Mouse (Mus musculus): Measurements from ENCODE around the gene Cflar. TPM values are rescaled to one million over a fixed set of nuclear protein-coding genes. Genes with fewer than 3 reads are reported as not detected.

Cflar gene
- polyA plus RNA-seq, 1 experiment from 2014 or later = 73.1 TPM

DNA sequence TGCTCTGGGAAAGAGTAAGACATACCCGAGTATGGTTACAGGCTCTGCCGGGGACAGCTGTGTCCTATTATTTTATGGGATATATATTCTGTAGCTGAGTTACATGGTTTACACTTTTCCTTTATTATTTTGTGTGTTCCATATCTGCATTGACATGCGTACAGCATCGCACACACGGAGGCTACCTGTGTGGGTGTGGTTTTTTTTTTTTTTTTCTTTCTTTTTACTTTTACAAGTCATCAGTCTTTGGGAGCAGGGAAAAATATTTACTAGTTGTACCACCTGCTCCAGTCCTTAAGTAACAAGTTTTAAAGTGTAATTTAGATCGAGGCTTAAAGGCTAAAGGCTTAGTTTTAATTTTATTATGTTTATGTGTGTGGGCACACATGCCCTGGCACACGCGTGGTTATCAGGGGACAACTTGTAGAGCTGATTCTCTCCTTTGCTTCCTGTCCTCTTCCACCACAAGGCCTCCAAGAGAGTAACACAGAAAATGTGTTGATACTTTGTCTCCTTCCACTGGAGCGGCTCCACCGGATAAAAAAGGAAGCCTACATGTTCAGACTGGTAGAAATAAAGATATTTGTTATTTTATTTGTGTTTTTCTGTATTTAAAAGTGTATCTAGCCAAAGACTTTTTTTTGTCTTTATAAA is 470 bp upstream of the Cflar start:
- ATAC-seq = no peak
- POLR2A ChIA-PET = interaction anchor here (0.6 to 1.0 kb wide), 3 partner anchors 16 to 471 kb away, joined by 3 to 4 read pairs (median 3); no protein-coding TSS in a partner anchor
- no peak for DNase-seq (ENCODE audit: low read depth, low spot score)
- in situ Hi-C loops (cut with MboI; ENCODE audit: low pct_unique_long_range_greater_than_20kb) = loop anchor here (5.0 kb wide), 1 partner anchor 36 kb away; no protein-coding TSS in a partner anchor
- CTCF ChIA-PET = interaction anchor here (1.6 kb wide), 1 partner anchor 37 kb away, joined by 4 read pairs; no protein-coding TSS in a partner anchor
- no peak for TF ChIP-seq CTCF (IDR thresholded peaks at IDR 0.05)
- H3K27me3 ChIP-seq = no peaks in the 10 kb centered on the region

DNA sequence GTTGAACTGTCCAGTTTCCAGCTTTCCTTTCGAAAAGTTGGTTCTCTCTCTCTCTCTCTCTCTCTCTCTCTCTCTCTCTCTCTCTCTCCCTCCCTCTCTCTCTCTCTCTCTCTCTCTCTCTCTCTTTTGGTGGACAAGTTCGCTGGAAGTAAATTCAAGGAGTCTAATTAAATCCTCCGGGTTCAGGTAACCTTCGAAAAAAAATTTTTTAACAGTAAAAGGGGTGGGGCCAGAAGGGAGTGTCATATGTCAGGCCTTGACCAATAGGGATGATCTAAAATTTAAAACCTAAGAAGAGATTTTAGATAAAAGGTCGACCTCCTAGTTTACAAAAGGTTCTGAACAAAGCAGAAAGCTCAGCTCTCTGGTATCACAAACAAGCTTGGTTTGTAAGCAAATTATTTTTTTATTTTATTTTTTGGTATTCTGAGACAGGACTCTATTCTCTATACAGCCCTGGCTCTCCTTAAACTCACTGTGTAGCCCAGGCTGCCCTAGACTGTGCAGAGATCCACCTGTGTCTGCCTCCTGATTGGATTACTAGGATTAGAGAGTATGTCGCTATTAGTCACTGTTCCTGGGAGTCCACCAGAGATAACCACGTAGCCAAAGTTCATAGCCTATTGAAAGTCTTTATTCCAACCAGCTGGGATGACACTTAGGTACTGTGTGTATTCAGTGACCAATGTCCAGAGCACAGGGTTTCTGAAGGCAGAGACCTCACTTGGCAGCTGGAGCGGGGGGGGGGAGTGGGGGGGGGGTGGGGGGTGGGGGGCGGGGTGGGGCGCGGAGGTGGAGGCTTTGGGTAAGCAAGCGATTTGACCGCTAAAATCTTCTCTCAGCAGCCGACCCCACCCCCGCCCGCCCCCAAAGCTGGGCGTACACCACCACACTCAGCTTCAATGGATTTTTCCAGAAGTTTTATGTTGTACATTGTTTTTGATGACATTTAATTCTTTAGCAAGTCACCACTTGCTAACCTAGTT is 1.1 kb downstream of the Cflar start:
- ChIA-PET CTCF (interaction anchor here (0.9 to 2.1 kb wide), 4 partner anchors 19 to 35 kb away, joined by 3 to 11 read pairs (median 4); no protein-coding TSS in a partner anchor), POLR2A (interaction anchor here (0.8 to 2.0 kb wide), 3 partner anchors 13 to 72 kb away, joined by 4 read pairs; no protein-coding TSS in a partner anchor)
- DNase-seq (ENCODE audit: low read depth, low spot score) (peak; percentile 63), ATAC-seq (peak; percentile 65)
- no peaks in the 10 kb centered on the region for H3K27me3 ChIP-seq
- TF ChIP-seq CTCF (IDR thresholded peaks at IDR 0.05) = peak; percentile 7
- in situ Hi-C loops (cut with MboI; ENCODE audit: low pct_unique_long_range_greater_than_20kb) = loop anchor here (5.0 kb wide), 1 partner anchor 35 kb away; no protein-coding TSS in a partner anchor

DNA sequence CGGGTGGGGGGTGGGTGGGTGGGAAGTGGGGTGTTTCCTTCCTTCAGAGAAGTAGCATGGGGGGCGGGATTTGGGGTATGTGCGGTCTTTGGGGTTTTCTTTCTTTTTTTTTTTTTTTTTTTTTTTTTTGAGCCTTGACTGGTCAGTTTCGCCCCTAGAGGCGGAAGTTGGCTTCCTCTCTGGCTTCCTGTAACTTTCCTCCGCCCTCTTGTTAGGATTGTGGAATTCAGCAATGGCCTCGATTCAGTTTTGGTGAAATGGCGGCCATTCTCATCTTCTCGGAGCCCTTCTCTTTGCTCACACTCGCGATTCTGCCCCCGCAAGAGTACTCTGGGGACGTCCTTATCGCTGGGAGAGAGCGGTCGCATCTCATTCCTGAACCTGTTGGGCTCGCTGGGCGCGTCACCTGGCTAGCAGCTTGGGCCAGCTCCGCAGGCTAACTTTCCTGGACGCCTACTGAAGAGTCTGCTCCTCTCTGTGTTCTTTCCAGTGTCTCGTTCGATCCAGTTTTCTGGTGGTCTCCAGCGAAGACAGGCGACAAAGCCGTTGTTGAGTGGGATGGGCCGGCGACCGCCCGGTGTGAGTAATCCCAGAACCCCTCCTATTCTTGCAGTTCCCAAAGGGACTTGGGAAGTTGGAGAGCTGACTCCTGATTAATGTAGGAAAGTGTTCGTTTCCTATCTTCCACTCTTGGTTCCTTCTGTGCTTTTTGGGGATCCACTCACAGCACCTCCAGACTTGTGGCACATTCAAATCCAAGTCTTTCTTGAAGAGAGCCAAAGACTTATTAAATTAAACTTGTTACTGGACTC is 2.0 kb downstream of the Cflar start:
- DNase-seq (ENCODE audit: low read depth, low spot score) = no peak

GRCm38 (mm10) chr1:58713893-58714231 is 2.6 kb downstream of the Cflar start:
- CTCF ChIA-PET = interaction anchor here (1.4 to 2.1 kb wide), 2 partner anchors 26 to 34 kb away, joined by 3 to 11 read pairs; no protein-coding TSS in a partner anchor
- H3K27me3 ChIP-seq = no peaks in the 10 kb centered on the region
- ATAC-seq = no peak
- TF ChIP-seq CTCF (IDR thresholded peaks at IDR 0.05) = no peak
- in situ Hi-C loops (cut with MboI; ENCODE audit: low pct_unique_long_range_greater_than_20kb) = loop anchor here (5.0 kb wide), 1 partner anchor 33 kb away; no protein-coding TSS in a partner anchor
- DNase-seq (ENCODE audit: low read depth, low spot score) = no peak
- POLR2A ChIA-PET = interaction anchor here (1.7 to 2.0 kb wide), 2 partner anchors 12 to 33 kb away, joined by 4 read pairs; no protein-coding TSS in a partner anchor

More for the DNA sequence above, 2.0 kb downstream of the Cflar start:
- no peak for ATAC-seq
- ChIA-PET POLR2A (interaction anchor here (1.7 to 2.0 kb wide), 2 partner anchors 12 to 34 kb away, joined by 4 read pairs; no protein-coding TSS in a partner anchor), CTCF (interaction anchor here (1.6 to 2.1 kb wide), 2 partner anchors 27 to 34 kb away, joined by 4 to 11 read pairs; no protein-coding TSS in a partner anchor)
- H3K27me3 ChIP-seq = no peaks in the 10 kb centered on the region
- in situ Hi-C loops (cut with MboI; ENCODE audit: low pct_unique_long_range_greater_than_20kb) = loop anchor here (5.0 kb wide), 1 partner anchor 34 kb away; no protein-coding TSS in a partner anchor
- TF ChIP-seq CTCF (IDR thresholded peaks at IDR 0.05) = no peak

DNA sequence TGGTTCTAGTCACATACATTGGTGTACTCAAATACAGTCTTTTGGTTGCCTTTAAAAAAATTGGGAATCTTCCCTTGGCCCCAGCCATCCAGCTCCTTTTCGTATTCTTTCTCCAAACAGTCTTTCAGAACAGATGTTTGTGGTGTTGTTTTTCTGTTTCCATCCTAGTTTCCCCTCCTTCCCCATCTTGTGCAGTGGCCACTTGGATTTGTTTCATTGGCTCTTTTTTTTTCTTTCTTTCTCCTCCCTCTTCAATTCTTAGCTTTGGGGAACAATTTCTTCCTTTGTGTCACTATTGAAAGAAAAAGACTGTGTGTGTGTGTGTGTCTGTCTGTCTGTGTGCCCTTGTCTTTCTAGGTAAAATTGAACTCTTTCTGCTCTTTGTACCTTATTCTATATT is 3.1 kb downstream of the Cflar start:
- DNase-seq (ENCODE audit: low read depth, low spot score) (no peak), ATAC-seq (no peak)
- in situ Hi-C loops (cut with MboI; ENCODE audit: low pct_unique_long_range_greater_than_20kb) = loop anchor here (5.0 kb wide), 1 partner anchor 33 kb away; no protein-coding TSS in a partner anchor
- TF ChIP-seq CTCF (IDR thresholded peaks at IDR 0.05) = no peak
- ChIA-PET POLR2A (interaction anchor here (1.7 to 2.0 kb wide), 2 partner anchors 11 to 33 kb away, joined by 4 read pairs; no protein-coding TSS in a partner anchor), CTCF (interaction anchor here (1.4 to 2.1 kb wide), 2 partner anchors 25 to 33 kb away, joined by 3 to 11 read pairs; no protein-coding TSS in a partner anchor)
- H3K27me3 ChIP-seq = no peaks in the 10 kb centered on the region

DNA sequence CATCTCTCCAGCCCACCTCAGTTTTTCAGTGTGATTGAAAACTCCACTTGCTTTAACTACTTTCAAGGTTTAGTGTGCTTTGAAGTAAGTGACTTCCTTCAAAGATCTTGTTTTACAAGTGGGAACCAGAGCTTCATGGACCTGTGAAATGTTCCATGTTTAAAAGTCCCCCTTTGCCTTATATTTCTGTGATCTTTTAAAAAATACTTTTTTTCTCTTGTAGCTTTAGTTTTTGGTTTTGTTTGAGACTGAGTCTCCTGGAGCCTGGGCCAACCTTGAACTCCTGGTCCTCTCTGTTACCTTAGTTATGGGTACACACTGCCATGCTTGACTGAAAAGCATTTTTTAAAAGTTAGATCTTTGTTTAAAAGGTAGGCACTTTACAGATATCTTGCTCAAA is 4.2 kb downstream of the Cflar start:
- in situ Hi-C loops (cut with MboI; ENCODE audit: low pct_unique_long_range_greater_than_20kb) = no loop called here
- ChIA-PET CTCF (no interaction called here), POLR2A (interaction anchor here (0.9 to 1.4 kb wide), 3 partner anchors 9 to 131 kb away, joined by 3 to 6 read pairs (median 4); no protein-coding TSS in a partner anchor)
- no peak for TF ChIP-seq CTCF (IDR thresholded peaks at IDR 0.05)
- DNase-seq (ENCODE audit: low read depth, low spot score) (no peak), ATAC-seq (no peak)
- no peaks in the 10 kb centered on the region for H3K27me3 ChIP-seq

- no peak for TF ChIP-seq CTCF (IDR thresholded peaks at IDR 0.05)
- ATAC-seq (no peak), DNase-seq (ENCODE audit: low read depth, low spot score) (no peak)
- CTCF ChIA-PET = interaction anchor here (1.3 to 1.5 kb wide), 2 partner anchors 25 to 31 kb away, joined by 3 to 4 read pairs; no protein-coding TSS in a partner anchor
- in situ Hi-C loops (cut with MboI; ENCODE audit: low pct_unique_long_range_greater_than_20kb) = no loop called here
- H3K27me3 ChIP-seq = no peaks in the 10 kb centered on the region
- POLR2A ChIA-PET = interaction anchor here (0.6 to 1.4 kb wide), 5 partner anchors 8 to 543 kb away, joined by 3 to 9 read pairs (median 6); no protein-coding TSS in a partner anchor
Observed at GRCm38 (mm10) chr1:58716162-58716882, 5.0 kb downstream of the Cflar start.

DNA sequence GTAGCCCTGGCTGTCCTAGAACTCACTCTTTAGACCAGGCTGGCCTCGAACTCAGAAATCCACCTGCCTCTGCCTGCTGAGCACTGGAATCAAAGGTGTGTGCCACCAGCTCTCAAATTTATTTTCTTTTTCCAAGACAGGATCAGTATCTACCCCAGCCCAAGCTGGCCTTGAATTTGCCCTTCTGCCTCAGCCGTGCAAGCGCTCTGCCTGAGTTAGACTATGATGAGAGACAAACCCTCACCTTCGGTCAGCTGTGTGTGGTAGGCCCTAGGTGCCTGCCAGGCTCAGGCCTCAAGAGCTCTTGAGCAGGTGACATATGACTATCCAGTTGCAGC is 5.5 kb downstream of the Cflar start:
- ChIA-PET POLR2A (interaction anchor here (0.6 to 0.7 kb wide), 2 partner anchors 19 to 544 kb away, joined by 6 to 9 read pairs; no protein-coding TSS in a partner anchor), CTCF (interaction anchor here (1.3 to 1.5 kb wide), 2 partner anchors 24 to 30 kb away, joined by 3 to 4 read pairs; no protein-coding TSS in a partner anchor)
- DNase-seq (ENCODE audit: low read depth, low spot score) (no peak), ATAC-seq (no peak)
- no peak for TF ChIP-seq CTCF (IDR thresholded peaks at IDR 0.05)
- in situ Hi-C loops (cut with MboI; ENCODE audit: low pct_unique_long_range_greater_than_20kb) = no loop called here
- no peaks in the 10 kb centered on the region for H3K27me3 ChIP-seq

All from Patski (cell line).